Mouse (Mus musculus) liver, postnatal 0 days (tissue): Measurements from ENCODE around the gene Wfdc2.

Experiments used
- CTCF ChIP-seq: sonication (generic); IDR thresholded peaks from 2 replicates; pipeline ENCODE4 v1.5.1; 2016; ENCODE audit warnings: antibody characterized with exemption, low read depth
- EP300 ChIP-seq: IDR thresholded peaks from 2 replicates; pipeline ENCODE4 v1.6.1; 2016; ENCODE audit warnings: antibody characterized with exemption, low read depth, mild to moderate bottlenecking

- TF ChIP-seq CTCF: peak; percentile 72
- no peak for TF ChIP-seq EP300
Observed at GRCm38 (mm10) chr2:164592014-164592413, 29.8 kb downstream of the Wfdc2 start.
